Comparison of ENCODE assay signal across 8 mouse cellular contexts in genomic region chr10:91241611-91242005, GRCm38 (mm10).
DNase-seq lines count a peak whose midpoint lies in the region; ATAC-seq lines count a peak whose summit lies in the region.
"Had no signal": no experiment of that assay in that cellular context is flagged by ENCODE, and none has a peak within 500 bp of the region (broad histone marks: within the 10 kb centered on the region; RNA-seq: fewer than 3 reads in every experiment).

No protein-coding gene starts in this region.

- H3K4me2 ChIP-seq in midbrain, embryonic 12.5 days (replicated peaks), result 0 out of 2 replicates have a peak overlapping the region, but pooled peaks have one; percentile 1
- H3K4me2 ChIP-seq: liver, embryonic 15.5 days had no signal

- peaks cover 16% of the 10 kb centered on the region for H3K4me1 ChIP-seq in midbrain, embryonic 12.5 days
- H3K4me1 ChIP-seq: liver, embryonic 15.5 days had no signal

- no peak overlapping the region for H3K4me3 ChIP-seq in midbrain, embryonic 12.5 days
- H3K4me3 ChIP-seq: liver, embryonic 15.5 days had no signal

- peak; percentile 77; the same call in 1 of the 2 replicates for ATAC-seq in midbrain, embryonic 12.5 days (ENCODE audit: low FRiP score, low read depth)
- no peak for ATAC-seq in frontal cortex, adult (ENCODE audit: low TSS enrichment)

- 22% methylated on average over 7 of the region's 7 CpGs for WGBS in midbrain, embryonic 12.5 days

- H3K27me3 ChIP-seq in midbrain, embryonic 12.5 days, result peaks cover 8% of the 10 kb centered on the region; the same call in 1 of the 2 replicates
- H3K27me3 ChIP-seq: liver, embryonic 15.5 days had no signal

- H3K9me3 ChIP-seq in midbrain, embryonic 12.5 days, result no peaks in the 10 kb centered on the region
- H3K9me3 ChIP-seq: liver, embryonic 15.5 days had no signal

- no peak overlapping the region for H3K9ac ChIP-seq in midbrain, embryonic 12.5 days (replicated peaks)
- H3K9ac ChIP-seq: liver, embryonic 15.5 days had no signal

- H3K27ac ChIP-seq in midbrain, embryonic 12.5 days (replicated peaks), result peak overlapping the region; percentile 52; the same call in 1 of the 2 replicates
- H3K27ac ChIP-seq: liver, embryonic 15.5 days had no signal

- no peaks in the 10 kb centered on the region for H3K36me3 ChIP-seq in midbrain, embryonic 12.5 days
- H3K36me3 ChIP-seq: liver, embryonic 15.5 days had no signal

- DNase-seq in embryo, embryonic 10 days (ENCODE audit: low spot score), result peak; percentile 74
- DNase-seq in fibroblast of lung, adult 2 months (ENCODE audit: low read depth), result peak; percentile 87
- peak; percentile 46 for DNase-seq in heart, postnatal 4 days
- DNase-seq in cerebellum, adult 9-10 months, result no peak
- DNase-seq in natural killer cell, adult 2 months (ENCODE audit: low spot score in 2 of 2), result no peak

Comparison
In these comparisons a context has a peak if more than half of its experiments do, and no peak if none do; other contexts are left out.
1. DNase-seq: peak in embryo, embryonic 10 days (single experiment), fibroblast of lung, adult 2 months (single experiment) and heart, postnatal 4 days (single experiment); none in cerebellum, adult 9-10 months (single experiment) and natural killer cell, adult 2 months (0 of 2).